Mouse (Mus musculus) lung, embryonic 16.5 days (tissue): Measurements from ENCODE around the gene Ly6g6f. TPM values are rescaled to one million over a fixed set of nuclear protein-coding genes. Genes with fewer than 3 reads are reported as not detected.
A peak's percentile ranks its signal among the peaks of the same experiment; 100 is the strongest.

Experiments
- ATAC-seq: fragments of 200-750 bp; cut with Nextera tagmentation; 2 replicates; pipeline ENCODE4 v1.8.0; 2017; ENCODE audit warnings: low read depth, mild to moderate bottlenecking, moderate library complexity
- H3K27ac ChIP-seq: fragments of 300-500 bp; sonication (generic); 2 replicates; pipeline ENCODE4 v1.5.1; 2014; ENCODE audit warnings: mild to moderate bottlenecking, control low read depth, low read length
- H3K27me3 ChIP-seq: fragments of 300-500 bp; sonication (generic); 2 replicates; pipeline ENCODE4 v1.6.1; 2014; ENCODE audit warnings: low read depth, low read length, mixed read lengths; ENCODE audit not compliant: control insufficient read depth, insufficient read depth
- H3K36me3 ChIP-seq: fragments of 300-500 bp; sonication (generic); 2 replicates; pipeline ENCODE4 v1.6.1; 2014; ENCODE audit warnings: low read length; ENCODE audit not compliant: control insufficient read depth, insufficient read depth
- H3K4me1 ChIP-seq: fragments of 300-500 bp; sonication (generic); replicated peaks from 2 replicates; pipeline ENCODE4 v1.6.1; 2014; ENCODE audit warnings: low read length, mixed read lengths; ENCODE audit not compliant: control insufficient read depth, insufficient read depth
- H3K4me2 ChIP-seq: fragments of 300-500 bp; sonication (generic); 2 replicates; pipeline ENCODE4 v1.6.1; 2014; ENCODE audit warnings: low read depth, low read length, control low read depth
- H3K4me3 ChIP-seq: fragments of 300-500 bp; sonication (generic); 2 replicates; pipeline ENCODE4 v1.5.1; 2014; ENCODE audit warnings: mild to moderate bottlenecking, low read length, control low read depth
- H3K9ac ChIP-seq: fragments of 300-500 bp; sonication (generic); 2 replicates; pipeline ENCODE4 v1.6.1; 2014; ENCODE audit warnings: low read length, control low read depth
- H3K9me3 ChIP-seq: fragments of 300-500 bp; sonication (generic); 2 replicates; pipeline ENCODE4 v1.6.1; 2016; ENCODE audit warnings: low read length; ENCODE audit not compliant: control insufficient read depth
- WGBS: fragments of 180-500 bp; shearing (Covaris S2); extraction: QIAGEN DNeasy Blood & Tissue Kit; methylation state at CpG from one replicate; pipeline ENCODE4 v1.1.7; 2014; 5-methylcytosine and 5-hydroxymethylcytosine counted together
- polyA plus RNA-seq: library from polyadenylated mRNA; unstranded; fragments of >200 nt; fragmentation: Nextera tagmentation; extraction: Ambion mirVana; gene quantifications from 2 replicates; pipeline ENCODE4 v1.2.1, GENCODE M21; 2015

Ly6g6f gene
- polyA plus RNA-seq, 1 experiment from 2014 or later, result 0.79 TPM

- Histone ChIP-seq H3K4me2 (no peak overlapping the region), H3K9me3 (no peaks in the 10 kb centered on the region), H3K27me3 (no peaks in the 10 kb centered on the region), H3K4me1 (peaks cover 8% of the 10 kb centered on the region), H3K36me3 (peaks cover 13% of the 10 kb centered on the region), H3K9ac (no peak overlapping the region), H3K4me3 (no peak overlapping the region), H3K27ac (no peak overlapping the region)
- 25% methylated on average over 2 of the region's 2 CpGs for WGBS
- no peak for ATAC-seq
Observed at GRCm38 (mm10) chr17:35088151-35088550, 2.7 kb upstream of the Ly6g6f start.

- no peak overlapping the region for H3K9ac ChIP-seq
- no peaks in the 10 kb centered on the region for H3K9me3 ChIP-seq
- H3K27me3 ChIP-seq, result no peaks in the 10 kb centered on the region
- no peaks in the 10 kb centered on the region for H3K4me1 ChIP-seq
- H3K4me3 ChIP-seq, result no peak overlapping the region
- no peaks in the 10 kb centered on the region for H3K36me3 ChIP-seq
- H3K27ac ChIP-seq, result no peak overlapping the region
- ATAC-seq, result no peak
- WGBS, result 64% methylated on average over 3 of the region's 3 CpGs
- no peak overlapping the region for H3K4me2 ChIP-seq
Observed at GRCm38 (mm10) chr17:35083929-35084497, 1.4 kb downstream of the Ly6g6f start.

- Histone ChIP-seq H3K9me3 (no peaks in the 10 kb centered on the region), H3K27me3 (peaks cover 2% of the 10 kb centered on the region; the same call in 1 of the 2 replicates), H3K4me1 (0 out of 2 replicates have a peak, but pooled peaks cover 2% of the 10 kb centered on the region), H3K36me3 (no peaks in the 10 kb centered on the region), H3K4me3 (no peak overlapping the region), H3K4me2 (no peak overlapping the region), H3K9ac (no peak overlapping the region), H3K27ac (no peak overlapping the region)
- ATAC-seq, result no peak
- WGBS, result 82% methylated on average over 16 of the region's 16 CpGs
Observed at GRCm38 (mm10) chr17:35082841-35083576, 2.4 kb downstream of the Ly6g6f start.

GRCm38 (mm10) chr17:35080710-35081109, 4.7 kb downstream of the Ly6g6f start:
- Histone ChIP-seq H3K9ac (no peak overlapping the region), H3K4me1 (peaks cover 7% of the 10 kb centered on the region; the same call in 1 of the 2 replicates), H3K27ac (no peak overlapping the region), H3K36me3 (no peaks in the 10 kb centered on the region), H3K4me3 (no peak overlapping the region), H3K4me2 (no peak overlapping the region), H3K27me3 (peaks cover 2% of the 10 kb centered on the region; the same call in 1 of the 2 replicates), H3K9me3 (no peaks in the 10 kb centered on the region)
- ATAC-seq, result no peak
- WGBS, result 81% methylated on average over 4 of the region's 4 CpGs

GRCm38 (mm10) chr17:35080248-35080647, 5.2 kb downstream of the Ly6g6f start:
- WGBS, result 50% methylated on average over 6 of the region's 6 CpGs
- H3K4me1 ChIP-seq, result peaks cover 7% of the 10 kb centered on the region; the same call in 1 of the 2 replicates
- H3K9me3 ChIP-seq, result no peaks in the 10 kb centered on the region
- H3K4me2 ChIP-seq, result no peak overlapping the region
- ATAC-seq, result no peak
- peaks cover 2% of the 10 kb centered on the region; the same call in 1 of the 2 replicates for H3K27me3 ChIP-seq
- no peak overlapping the region for H3K9ac ChIP-seq
- H3K36me3 ChIP-seq, result no peaks in the 10 kb centered on the region
- no peak overlapping the region for H3K4me3 ChIP-seq
- no peak overlapping the region for H3K27ac ChIP-seq

- H3K36me3 ChIP-seq, result no peaks in the 10 kb centered on the region
- H3K4me2 ChIP-seq, result no peak overlapping the region
- H3K9me3 ChIP-seq, result no peaks in the 10 kb centered on the region
- H3K27ac ChIP-seq, result no peak overlapping the region
- H3K9ac ChIP-seq, result no peak overlapping the region
- WGBS, result 29% methylated on average over 9 of the region's 9 CpGs
- H3K27me3 ChIP-seq, result peaks cover 2% of the 10 kb centered on the region; the same call in 1 of the 2 replicates
- H3K4me3 ChIP-seq, result no peak overlapping the region
- H3K4me1 ChIP-seq, result peaks cover 7% of the 10 kb centered on the region; the same call in 1 of the 2 replicates
- no peak for ATAC-seq
Observed at GRCm38 (mm10) chr17:35079778-35080177, 5.6 kb downstream of the Ly6g6f start.

GRCm38 (mm10) chr17:35077786-35078233, 7.6 kb downstream of the Ly6g6f start, which contains the start of gene Ly6g6d:
Gene Ly6g6d (minus strand): TSS chr17:35078065.
- H3K27me3 ChIP-seq, result peaks cover 2% of the 10 kb centered on the region; the same call in 1 of the 2 replicates
- H3K9me3 ChIP-seq, result no peaks in the 10 kb centered on the region
- H3K4me2 ChIP-seq, result peak within 1 kb of the TSS; percentile 52
- peak within 1 kb of the TSS; percentile 66 for H3K9ac ChIP-seq
- WGBS, result 7% methylated on average over 14 of the region's 14 CpGs
- peaks cover 7% of the 10 kb centered on the region; the same call in 1 of the 2 replicates for H3K4me1 ChIP-seq
- ATAC-seq, result peak; percentile 83
- H3K27ac ChIP-seq, result peak within 1 kb of the TSS; percentile 87
- no peaks in the 10 kb centered on the region for H3K36me3 ChIP-seq
- peak within 1 kb of the TSS; percentile 45 for H3K4me3 ChIP-seq

- peaks cover 2% of the 10 kb centered on the region; the same call in 1 of the 2 replicates for H3K27me3 ChIP-seq
- H3K27ac ChIP-seq, result peak overlapping the region; percentile 87
- WGBS, result 23% methylated on average over 2 of the region's 2 CpGs
- H3K4me3 ChIP-seq, result peak overlapping the region; percentile 45
- peak; percentile 52 for ATAC-seq
- no peaks in the 10 kb centered on the region for H3K36me3 ChIP-seq
- H3K9me3 ChIP-seq, result no peaks in the 10 kb centered on the region
- peak overlapping the region; percentile 66 for H3K9ac ChIP-seq
- H3K4me2 ChIP-seq, result peak overlapping the region; percentile 52
- H3K4me1 ChIP-seq, result peaks cover 7% of the 10 kb centered on the region; the same call in 1 of the 2 replicates
Observed at GRCm38 (mm10) chr17:35077285-35077684, 8.1 kb downstream of the Ly6g6f start.

- no peaks in the 10 kb centered on the region for H3K36me3 ChIP-seq
- peaks cover 2% of the 10 kb centered on the region; the same call in 1 of the 2 replicates for H3K27me3 ChIP-seq
- no peaks in the 10 kb centered on the region for H3K9me3 ChIP-seq
- H3K4me1 ChIP-seq, result peaks cover 7% of the 10 kb centered on the region; the same call in 1 of the 2 replicates
- ATAC-seq, result 0 out of 2 replicates have a peak, but pooled peaks have one; percentile 5
- WGBS, result 32% methylated on average over 10 of the region's 10 CpGs
- peak within 1 kb of the TSS; percentile 45 for H3K4me3 ChIP-seq
- H3K4me2 ChIP-seq, result peak within 1 kb of the TSS; percentile 52
- H3K9ac ChIP-seq, result peak within 1 kb of the TSS; percentile 66
- peak within 1 kb of the TSS; percentile 87 for H3K27ac ChIP-seq
Observed at GRCm38 (mm10) chr17:35076507-35077176, 8.8 kb downstream of the Ly6g6f start, which contains the start of gene Ly6g6e. Gene Ly6g6e (plus strand): TSS chr17:35076902.
